Mouse (Mus musculus): ENCODE results near the gene Tmem262.
A peak's percentile ranks its signal among the peaks of the same experiment; 100 is the strongest.

The Tmem262 gene

DNA sequence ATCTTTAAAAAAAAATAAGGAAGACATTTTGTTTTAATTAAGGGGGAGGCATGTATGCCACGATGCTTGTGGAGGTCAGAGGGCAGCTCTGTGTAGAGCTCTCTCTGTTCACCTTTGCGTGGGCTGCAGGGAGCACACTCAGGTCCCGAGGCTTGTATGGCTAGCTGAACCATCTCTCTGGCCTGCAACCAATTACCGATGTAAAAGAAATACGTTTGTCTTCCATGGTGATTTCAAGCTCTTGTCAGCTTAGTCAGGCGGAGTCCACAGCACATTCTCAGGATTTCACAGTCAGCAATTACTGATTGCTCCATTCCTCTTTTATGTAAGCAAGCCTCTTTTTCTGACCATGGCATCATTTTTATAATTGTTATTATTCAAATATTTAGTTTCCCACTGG is 21.4 kb downstream of the Tmem262 start:
- no peak for DNase-seq (ENCODE audit: low spot score in 2 of 2)

DNA sequence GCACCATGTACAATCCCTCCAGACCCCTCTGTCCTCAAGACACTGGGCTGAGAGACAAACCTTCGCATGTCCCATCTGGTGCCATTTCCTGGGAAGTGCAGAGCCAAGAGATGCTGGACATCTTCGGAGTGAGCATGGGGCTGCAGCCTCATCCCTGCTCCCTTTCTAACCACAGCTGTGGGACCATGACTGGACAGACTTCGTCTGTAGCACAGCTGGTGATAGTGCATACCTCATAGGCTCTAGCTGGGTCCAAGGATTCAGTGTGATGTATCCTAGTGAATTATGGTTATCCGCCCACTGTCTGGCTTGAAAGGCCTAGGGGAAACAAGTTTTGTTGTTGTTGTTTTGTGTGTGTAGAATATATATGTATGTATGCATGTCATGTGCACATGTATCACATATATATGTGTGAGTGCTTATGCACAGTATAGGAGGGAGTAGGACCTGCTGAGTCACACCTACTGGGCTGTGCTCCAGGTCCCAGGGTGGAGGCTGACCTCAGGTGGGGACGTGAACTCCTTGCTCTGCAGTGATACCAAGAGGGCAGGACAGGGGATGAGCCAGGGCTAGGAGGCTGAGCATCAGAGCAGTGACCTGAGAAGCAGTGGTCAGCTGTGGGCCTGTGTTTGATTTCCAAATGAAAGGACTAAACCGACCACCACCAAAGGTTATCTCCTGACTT is 22.5 kb downstream of the Tmem262 start:
- no peak for DNase-seq (ENCODE audit: low spot score in 2 of 2)

DNA sequence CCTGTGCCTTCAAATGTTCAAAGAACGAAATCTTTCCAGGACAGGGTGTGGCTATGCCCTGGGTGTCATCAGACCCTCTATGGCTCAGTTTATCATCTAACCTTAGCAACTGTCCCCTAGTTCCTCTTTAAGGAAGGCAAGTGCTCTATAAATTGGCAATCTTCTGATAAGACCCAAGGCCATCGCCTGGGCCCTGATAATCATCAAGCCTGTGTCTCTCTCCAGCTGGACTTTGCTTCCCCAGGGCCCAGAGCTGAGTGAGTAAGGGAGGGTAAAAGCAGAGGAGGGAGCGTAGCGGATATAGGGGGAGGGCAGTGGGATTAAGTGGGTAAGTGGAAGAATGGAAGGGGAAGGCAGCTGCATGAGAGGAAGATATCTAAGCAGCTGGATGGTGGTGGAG is 24.6 kb downstream of the Tmem262 start:
- no peak for DNase-seq (ENCODE audit: low spot score in 2 of 2)

DNA sequence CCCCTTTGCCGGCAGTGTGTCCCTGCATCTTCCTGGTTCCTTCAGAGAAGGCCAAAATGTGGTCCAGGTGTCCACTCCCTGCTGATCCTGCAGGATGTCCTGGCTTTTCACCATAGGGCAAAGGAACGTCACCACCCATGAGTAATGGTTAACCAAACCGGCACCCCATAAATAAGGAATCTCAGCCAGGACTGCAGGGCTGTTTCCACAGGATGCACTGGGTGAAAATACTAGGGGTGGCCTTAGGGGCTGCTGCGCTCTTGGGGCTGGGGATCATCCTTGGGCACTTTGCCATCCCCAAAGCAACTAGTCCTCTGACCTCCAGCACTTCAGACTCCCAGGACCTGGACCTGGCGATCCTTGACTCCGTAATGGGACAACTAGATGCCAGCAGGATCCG is 25.8 kb downstream of the Tmem262 start, which contains the start of gene Naaladl1:
Gene Naaladl1, plus strand, starts transcription at position 197 of the 400 bp plus-strand sequence.
- DNase-seq (ENCODE audit: low spot score in 2 of 2): no peak

DNA sequence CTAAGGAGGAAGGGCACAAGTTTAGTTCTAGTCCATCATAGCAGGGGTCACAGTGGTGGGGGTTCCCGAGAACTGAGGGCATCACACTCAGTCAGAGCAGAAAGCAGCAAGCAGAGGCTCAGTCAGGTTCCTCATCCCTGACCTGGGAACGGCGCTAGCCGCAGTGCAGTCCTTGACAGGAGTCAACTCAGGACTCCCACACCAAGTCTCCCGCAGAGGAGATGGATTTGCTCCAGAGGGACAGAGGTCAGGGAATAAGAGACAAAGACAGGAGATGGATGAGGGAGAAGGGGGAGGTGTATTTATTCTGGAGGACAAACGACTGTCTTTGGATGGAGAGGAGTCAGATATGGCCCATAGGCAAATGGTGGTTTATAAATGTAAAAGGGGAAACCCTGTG is 33.3 kb downstream of the Tmem262 start:
- DNase-seq (ENCODE audit: low spot score in 2 of 2): no peak

DNA sequence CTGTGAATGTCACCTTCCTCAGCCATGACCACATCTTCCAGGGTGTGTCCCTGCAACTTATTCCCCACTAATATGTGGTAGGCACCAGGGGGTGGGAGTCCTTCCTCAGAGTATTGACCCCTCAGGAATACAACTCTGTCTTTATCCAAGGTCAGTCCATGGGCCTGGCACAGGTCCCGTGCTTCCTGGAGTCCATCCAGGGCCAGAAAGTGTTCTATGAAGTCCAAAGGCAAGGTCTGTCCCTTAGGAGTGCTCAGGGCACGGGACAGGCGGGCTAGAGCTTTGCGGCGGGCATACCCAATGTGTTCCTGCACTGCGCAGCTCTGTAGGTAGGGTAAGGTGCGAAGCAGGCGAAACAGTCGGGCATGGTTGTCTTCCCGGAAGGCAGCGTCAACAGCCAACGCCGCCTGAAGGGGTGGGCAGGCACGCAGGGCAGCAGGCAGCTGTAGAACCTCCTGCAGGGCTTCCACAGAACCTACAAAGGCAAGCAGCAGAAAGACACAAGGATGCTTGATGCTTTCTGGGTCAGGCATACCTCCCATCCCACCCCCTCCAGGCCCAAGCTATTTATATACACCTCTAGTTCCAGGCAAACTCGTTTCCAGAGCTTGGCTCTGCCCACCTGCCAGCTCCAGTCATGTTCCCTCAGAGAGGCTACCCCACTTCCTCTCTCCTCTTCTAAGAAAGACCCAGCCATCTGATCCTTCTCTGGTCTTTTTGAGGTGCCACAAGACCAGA is 36.4 kb downstream of the Tmem262 start:
- no peak for DNase-seq (ENCODE audit: low spot score in 2 of 2)

DNA sequence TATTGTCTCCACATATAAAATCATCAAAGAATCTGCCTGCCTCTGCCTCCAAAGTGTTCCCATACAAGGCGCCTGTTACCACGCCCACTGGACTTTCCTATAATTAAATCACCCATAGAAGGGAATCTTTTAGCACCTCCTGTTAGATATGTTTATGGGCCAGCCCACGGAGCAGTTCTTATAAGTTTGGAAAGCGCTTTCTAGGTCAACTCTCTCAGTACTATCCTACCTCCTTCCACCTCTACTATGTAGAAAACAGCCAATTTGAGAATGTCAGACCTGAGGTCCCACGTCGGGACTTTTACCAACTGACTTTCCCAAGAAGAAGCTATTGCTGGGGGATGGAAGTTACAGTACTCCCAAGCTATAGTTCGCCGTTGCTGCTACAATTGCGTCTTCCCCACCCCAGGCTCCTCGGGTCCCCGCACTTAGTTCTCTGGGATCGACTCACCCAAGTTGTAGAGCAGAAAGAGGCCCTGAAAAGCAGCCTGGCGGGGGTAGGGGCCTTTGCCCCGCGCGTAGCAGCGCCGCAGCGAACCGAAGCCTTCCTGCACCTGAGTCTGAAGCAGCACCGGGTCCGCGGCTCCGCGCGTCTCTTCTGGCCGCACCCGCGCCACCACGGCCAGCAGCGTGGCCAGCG is 37.6 kb downstream of the Tmem262 start:
- DNase-seq (ENCODE audit: low spot score in 2 of 2): no peak

DNA sequence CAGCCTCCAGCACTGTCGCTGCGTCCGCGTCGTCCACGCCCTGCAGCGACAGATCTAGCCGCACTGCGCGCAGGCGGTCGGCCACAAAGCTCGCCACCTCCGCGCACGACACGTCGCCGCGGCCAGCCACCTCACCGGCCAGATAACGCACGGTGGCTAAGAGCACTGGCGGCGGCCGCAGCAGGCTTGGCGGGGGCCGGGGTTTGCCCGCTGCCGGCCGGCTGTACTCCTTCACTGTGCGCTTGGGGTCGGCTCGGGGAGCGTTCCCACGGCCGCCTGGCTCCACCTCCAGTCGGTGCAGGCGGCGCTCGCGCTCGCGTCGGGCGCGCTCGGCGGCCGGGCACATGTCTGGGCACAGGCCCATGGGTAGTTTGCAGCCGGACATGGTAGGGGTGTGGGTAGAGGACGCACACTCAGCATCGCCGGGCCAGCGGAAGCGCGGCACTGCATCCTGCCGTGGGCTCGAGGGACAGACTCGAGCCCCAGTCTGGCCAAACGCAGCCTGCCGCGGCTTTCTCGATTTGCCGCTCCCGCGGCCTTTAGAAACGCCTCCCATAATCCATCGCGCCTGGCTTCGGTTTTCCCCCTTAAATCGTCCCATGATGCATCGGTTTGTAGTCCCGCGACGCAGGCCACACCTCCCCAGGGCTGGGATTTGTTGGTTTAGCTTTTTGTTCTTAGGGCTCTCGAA is 38.3 kb downstream of the Tmem262 start, which contains the start of gene Sac3d1:
Gene Sac3d1, minus strand, starts transcription at position 665 of the 691 bp plus-strand sequence.
- DNase-seq (ENCODE audit: low spot score in 2 of 2): peak; percentile 81 to 86

DNA sequence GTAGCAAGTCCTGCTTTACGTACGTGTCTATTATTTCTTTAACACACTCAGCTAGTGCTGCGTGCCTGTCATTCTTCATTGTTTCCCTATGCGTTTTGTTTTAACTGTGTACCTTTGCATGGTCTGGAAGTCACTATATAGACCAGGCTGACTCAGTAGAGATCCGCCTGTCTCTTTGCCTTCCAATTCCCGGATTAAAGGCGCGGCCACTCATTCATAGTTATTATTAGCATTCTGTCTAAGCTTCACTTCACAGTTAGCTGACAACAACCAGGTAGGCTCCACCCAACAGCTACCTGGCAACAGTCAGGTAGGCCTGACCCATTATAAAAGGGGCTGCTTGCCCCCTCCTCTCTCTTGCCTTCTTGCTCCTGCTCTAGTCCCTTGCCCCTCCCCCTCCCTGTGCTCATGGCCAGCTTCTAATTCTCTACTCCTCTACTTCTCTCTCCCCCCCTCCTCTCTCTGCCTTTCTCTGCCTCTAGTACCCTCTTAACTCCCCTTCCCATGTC is 38.9 kb downstream of the Tmem262 start:
- no peak for DNase-seq (ENCODE audit: low spot score in 2 of 2)

DNA sequence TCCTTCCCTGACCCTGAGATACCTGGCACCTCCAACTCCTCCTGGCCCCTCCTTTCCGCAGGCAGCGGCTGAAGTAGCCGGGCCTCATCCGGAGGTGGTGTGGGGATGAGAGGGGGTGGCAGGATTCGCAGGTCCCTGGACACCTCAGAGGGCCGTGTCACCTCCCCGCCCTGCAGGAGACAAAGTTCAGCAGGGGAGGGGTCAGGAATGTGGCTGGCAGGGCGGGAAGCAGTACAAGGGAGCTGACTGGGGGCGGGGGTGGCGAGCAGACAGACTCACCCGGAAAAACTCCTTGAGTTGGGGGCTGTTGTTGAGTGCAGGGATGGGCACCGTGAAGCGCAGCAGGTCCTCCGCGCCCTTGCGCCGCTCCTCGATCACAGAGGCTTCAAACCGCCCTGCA is 41.9 kb downstream of the Tmem262 start:
- no peak for DNase-seq (ENCODE audit: low spot score in 2 of 2)

DNA sequence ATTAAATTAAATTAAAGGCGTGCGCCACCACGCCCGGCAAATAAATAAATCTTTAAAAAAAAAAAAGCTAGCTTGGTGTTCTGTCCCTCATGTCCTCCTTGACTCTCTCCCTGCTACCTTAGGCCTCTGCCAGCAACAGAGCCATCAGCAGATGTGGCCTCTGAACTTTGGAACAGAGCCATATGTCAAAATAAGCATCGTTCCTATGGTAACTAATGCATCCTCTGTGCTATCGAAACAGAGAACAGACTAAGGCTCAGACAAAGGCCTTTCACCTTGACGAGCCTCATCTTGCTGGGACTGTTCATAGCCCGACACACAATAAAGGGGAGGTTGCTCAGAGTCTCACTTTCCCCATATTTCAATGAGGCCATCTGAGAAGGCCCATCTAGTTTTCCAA is 43.5 kb downstream of the Tmem262 start:
- no peak for DNase-seq (ENCODE audit: low spot score in 2 of 2)

DNA sequence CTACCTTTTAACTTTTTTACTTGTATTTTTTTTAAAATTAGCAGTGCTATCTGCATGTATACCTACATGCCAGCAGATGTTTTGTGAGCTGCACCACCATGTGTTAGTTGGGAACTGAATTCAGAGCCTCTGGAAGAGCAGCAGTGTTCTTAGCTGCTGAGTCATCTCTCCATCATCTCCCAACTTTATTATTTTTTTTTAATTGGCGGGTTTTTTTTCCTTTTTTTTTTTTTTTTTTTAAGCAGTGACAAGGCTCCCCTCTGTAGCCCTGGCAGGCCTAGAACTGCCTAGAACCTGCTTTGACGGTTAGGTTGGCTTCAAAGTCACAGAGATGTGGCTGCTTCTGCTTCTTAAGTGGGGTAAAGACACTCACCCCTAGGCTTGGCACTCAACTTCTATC is 45.1 kb downstream of the Tmem262 start:
- no peak for DNase-seq (ENCODE audit: low spot score in 2 of 2)

DNA sequence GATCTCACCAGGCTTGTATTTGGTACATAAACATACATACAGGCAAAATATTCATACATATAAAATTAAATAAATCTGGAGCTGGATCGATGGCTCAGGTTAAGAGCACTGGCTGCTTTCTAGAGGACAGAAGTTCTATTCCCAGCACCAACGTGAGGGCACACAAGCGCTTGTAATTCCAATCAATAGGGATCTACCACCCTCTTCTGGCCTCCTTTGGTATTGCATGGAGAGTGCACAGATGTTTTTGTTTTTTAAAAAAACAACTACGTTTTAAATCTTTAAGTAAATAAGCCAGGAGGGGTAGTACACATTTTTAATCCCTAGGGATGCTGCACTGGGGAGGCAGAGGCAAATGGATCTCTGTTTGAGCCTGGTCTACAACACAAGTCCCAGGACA is 46.5 kb downstream of the Tmem262 start:
- no peak for DNase-seq (ENCODE audit: low spot score in 2 of 2)

DNA sequence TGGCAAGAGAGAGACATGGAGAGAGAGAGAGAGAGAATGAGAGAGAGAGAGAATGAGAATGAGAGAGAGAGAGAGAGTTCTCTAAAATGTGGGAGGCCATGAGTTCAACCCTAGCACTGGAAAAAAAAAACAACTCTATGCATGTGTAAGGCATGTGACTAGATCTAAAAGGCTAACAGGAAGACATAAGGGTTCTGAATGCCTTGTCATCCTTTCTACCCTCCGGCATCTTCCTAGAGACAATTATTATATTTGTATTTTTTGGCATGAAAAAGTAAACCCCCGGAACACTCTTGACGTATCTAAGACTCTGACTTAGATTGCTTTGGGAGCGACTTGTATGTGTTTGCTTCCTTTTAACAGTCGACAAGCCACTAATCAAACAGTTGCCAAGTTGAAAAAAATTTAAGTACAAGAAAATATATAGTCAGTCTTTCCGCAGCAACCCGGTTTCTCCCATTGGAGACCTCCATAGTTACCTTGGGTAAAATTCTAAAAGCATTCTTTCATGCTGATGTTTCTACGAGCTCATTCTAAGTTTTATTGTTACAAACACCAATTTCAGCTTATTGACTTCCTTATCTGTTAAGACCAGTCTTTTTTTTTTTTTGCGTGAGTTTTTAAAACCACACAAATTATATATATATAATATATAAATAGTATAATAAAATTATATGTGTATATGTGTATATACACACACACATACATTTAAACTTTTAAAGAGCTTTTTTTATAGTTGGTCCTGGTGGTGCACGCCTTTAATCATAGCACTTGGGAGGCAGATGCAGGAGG is 47.2 kb downstream of the Tmem262 start:
- DNase-seq (ENCODE audit: low spot score in 2 of 2): no peak

DNA sequence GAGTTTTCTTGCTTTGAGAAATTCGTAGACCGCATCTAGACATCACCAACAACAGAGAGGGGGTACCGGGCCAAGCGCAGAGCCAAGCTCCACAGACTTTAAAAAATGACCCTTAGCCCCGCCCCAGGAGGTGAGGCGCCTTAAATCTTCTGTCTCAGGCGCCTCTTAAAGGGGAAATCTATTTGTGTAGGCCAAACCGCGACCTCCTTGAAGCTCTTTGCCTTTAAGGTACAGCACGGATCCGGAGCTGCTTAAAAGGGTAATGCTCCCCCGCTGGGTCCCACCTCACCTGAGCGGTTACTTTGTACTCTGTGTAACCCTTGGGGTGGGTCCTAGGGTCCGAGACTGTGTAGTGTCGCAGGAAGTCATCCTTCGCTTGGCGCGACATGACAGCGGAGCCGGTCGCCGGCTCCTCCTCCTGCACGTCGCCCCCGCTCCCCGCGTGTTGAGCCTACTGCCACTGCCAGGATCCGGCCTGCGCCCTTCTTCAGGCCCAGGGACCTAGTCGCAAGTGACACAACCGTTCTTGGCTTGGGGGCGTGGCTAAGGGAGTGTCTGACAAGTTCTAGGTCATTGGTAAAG is 48.0 kb downstream of the Tmem262 start, which contains the start of gene Snx15:
Gene Snx15, minus strand, starts transcription at position 545 of the 582 bp plus-strand sequence.
- DNase-seq (ENCODE audit: low spot score in 2 of 2): peak; percentile 92 to 94
